Mouse (Mus musculus) T-helper 2 cell (primary cell): Measurements from ENCODE around the gene Plppr1.
"Not testable (repeated sequence)": the region's sequence is repeated elsewhere in the genome, so short reads cannot be mapped to it uniquely, and the experiment has no call there.

Experiments
- in situ Hi-C: fragments of 300-600 bp; cut with MboI, MseI; formaldehyde crosslinking; loops from one replicate; pipeline ENCODE4 v1.15.1; 2025; ENCODE audit warnings: high pct_unique_total_duplicates

Plppr1 gene

DNA sequence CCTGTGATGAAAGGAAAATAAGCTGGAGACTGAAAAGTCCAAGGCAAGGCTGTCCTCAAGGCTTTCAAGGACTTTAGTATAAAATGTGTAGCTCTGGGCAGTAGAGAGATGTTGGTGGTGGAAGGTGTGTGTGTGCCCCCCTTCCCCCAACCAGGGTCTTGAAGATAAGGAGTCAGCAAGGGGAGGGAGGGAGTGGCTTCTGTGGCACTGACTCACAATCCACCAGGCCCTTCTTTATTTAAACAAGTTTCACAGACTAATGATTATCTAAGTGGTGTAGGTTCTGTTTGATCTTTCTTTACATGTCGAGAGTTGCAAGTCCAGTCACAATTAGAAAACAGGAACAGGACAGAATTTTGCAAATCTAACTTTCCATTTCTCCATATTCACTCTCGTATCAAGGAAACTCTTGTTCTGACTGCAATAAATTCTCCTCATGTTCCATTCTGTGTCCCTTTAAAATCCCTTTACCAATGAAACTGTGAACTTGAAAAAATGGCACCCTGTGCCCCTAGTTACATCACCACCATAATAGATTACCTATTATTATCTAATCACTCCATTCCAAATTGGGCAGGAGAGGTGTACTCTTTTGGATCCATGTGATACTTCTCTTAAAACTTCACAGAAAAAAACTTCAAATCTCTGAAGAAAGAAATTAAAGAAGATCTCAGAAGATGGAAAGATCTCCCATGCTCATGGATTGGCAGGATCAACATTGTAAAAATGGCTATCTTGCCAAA lies 324.7 kb downstream of the Plppr1 start:
- in situ Hi-C loops, result not testable (repeated sequence)

DNA sequence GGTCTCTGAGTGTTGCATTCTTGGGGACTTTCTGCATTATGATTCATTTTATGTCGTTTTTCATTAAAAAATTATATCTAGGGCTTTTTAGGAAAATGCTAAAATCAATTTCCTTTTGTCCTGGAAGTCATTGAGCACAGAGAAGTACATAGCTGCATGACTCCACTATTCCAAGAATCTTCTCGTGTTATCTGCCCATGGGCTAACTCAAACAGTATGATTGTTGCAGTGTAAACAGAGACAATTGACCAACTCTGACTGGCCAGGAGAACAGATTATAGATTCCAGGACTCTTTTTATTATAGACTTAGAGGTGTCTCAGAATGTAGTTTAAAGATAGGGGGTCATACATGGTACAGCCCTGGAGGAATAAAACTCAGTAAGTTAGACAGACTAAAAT lies 327.8 kb downstream of the Plppr1 start:
- in situ Hi-C loops, result no loop called here
